Mouse (Mus musculus) natural killer cell, adult 2 months (primary cell): Measurements from ENCODE around the gene Rpl23.

ENCODE experiments used
- DNase-seq, 2 experiments: peaks; one replicate each; pipeline ENCODE4 v3.0.0; 2022; ENCODE audit warnings: low spot score in 2 of 2

The Rpl23 gene

DNA sequence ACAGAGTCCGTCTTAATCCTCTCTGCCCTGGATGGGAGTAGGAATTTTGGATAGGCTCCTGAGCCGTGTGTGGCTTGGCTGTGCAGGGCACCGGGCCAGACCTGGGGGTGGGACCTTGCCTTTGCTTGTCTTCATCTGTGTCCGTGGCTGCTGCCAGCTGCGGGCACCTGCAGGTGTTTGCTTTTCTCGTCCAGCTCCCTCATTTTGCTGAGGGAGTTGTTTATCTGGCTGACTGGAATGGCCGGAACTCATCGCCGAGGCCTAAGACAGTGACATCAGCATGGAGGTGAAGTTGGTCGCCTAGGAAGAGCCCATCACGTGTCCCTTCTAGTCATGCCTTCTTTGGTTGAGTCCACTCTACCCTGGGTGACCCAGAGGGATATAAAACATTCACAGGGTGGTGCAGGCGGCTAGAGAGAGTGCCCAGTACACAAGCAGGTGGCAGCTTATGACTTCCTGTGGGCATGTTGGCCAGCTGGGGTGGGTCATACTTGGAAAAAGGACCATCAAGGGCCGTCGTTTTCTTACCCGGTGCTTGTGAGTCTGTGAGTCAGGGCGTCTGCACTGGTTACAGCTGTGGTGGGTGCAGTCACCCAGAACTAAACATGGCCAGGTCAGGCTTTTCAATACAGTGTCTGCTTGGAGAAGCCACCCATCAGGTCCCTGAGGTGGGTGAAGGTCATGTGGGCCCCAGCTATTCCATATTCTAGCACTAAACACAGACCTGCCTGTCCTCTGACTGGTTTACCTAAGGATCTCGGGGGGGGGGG lies 31.7 kb upstream of the Rpl23 start:
- peak in 1 of 2 experiments; percentile 30 for DNase-seq

GRCm38 (mm10) chr11:97813085-97813484 lies 30.8 kb upstream of the Rpl23 start:
- no peak for DNase-seq

- no peak for DNase-seq
These were observed 30.3 kb upstream of the Rpl23 start for GRCm38 (mm10) chr11:97812491-97812921.

GRCm38 (mm10) chr11:97811569-97812362 lies 29.5 kb upstream of the Rpl23 start:
- no peak for DNase-seq

- DNase-seq = no peak
These were observed 28.7 kb upstream of the Rpl23 start for GRCm38 (mm10) chr11:97810970-97811369.

DNA sequence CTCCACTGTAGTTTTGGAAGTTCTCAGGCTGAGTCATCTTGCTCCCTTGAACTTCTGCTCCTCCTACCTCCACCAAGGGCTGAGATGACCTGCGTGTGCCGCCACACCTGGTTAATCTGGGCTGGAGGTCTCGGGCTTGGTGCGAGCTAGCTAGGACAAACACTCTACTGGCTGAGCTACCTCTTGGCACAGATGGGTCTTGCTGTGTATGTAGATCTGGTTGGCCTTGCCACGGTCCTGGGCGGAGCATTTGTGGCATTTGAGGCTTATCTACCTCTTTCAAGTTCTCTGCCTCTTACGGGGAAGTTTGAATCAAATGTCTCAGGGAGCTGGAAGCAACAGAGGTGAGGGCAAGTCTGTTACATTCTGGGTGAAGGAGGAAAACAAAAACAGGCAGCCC lies 28.1 kb upstream of the Rpl23 start:
- no peak for DNase-seq

GRCm38 (mm10) chr11:97809235-97810121 lies 27.2 kb upstream of the Rpl23 start:
- no peak for DNase-seq

DNA sequence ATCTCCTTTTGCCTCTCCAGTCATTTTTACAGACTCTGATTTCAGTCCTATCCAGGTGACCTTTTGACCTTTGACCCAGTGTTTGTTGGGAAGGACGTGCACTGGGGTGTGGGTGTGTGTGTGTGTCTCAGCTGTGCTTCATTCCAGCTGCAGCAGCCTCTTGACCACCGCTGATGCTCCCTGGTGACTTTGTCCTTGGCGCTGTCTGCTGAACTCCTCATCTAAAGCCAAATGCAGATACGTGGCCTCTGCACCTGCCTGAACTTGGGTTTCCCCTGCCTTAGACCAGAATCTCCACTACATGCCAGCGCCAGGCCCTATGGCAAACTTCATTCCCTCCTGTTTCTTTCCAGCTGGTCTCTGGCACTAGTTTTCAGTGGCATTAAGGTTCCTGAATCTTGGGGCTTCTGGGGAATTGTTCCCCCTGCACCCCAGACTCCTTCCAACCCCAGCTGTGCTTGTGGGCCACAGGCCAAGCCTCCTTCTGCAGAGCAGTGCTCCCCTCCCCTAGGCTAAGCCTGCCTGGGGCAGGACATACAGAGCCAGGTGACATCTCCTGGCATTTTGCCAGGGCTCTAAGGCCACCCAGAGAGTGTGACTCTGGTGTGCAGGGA lies 26.5 kb upstream of the Rpl23 start:
- no peak for DNase-seq

DNA sequence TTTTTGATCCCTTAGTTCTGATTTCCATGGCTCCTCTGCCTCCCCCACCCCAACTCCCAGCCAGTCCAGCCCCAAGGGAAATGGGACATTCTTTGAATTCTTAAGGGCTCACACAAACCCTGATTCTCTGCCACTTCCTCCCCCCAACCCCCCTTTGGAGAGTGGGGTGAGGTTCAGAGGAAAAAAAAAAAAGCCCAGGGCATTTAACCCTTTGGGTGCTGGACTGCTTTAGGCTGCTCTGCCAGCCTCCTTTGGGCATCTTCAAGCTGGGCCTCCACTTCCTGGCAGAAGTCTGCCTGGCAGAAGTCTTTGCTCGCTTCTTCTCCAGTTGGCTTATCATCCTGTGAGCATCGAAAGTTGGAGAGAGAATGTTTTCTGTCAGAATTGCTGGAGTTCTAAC lies 25.9 kb upstream of the Rpl23 start:
- no peak for DNase-seq

GRCm38 (mm10) chr11:97807626-97808025 lies 25.4 kb upstream of the Rpl23 start:
- no peak for DNase-seq

DNA sequence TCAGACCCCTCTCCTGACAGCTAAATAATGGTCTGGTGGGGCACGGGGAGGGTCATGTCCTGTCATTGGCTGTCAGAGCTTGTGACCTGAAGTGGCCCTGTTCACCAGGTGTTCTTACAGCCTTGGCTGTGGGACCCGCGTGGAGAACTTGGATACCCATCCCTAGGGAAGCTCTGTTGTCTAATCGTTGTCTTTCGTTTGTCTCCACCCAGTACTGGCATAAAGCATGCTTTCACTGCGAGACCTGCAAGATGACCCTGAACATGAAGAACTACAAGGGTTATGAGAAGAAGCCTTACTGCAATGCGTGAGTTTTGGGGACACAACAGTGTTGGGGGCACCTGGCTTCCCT lies 24.4 kb upstream of the Rpl23 start:
- DNase-seq = no peak

DNA sequence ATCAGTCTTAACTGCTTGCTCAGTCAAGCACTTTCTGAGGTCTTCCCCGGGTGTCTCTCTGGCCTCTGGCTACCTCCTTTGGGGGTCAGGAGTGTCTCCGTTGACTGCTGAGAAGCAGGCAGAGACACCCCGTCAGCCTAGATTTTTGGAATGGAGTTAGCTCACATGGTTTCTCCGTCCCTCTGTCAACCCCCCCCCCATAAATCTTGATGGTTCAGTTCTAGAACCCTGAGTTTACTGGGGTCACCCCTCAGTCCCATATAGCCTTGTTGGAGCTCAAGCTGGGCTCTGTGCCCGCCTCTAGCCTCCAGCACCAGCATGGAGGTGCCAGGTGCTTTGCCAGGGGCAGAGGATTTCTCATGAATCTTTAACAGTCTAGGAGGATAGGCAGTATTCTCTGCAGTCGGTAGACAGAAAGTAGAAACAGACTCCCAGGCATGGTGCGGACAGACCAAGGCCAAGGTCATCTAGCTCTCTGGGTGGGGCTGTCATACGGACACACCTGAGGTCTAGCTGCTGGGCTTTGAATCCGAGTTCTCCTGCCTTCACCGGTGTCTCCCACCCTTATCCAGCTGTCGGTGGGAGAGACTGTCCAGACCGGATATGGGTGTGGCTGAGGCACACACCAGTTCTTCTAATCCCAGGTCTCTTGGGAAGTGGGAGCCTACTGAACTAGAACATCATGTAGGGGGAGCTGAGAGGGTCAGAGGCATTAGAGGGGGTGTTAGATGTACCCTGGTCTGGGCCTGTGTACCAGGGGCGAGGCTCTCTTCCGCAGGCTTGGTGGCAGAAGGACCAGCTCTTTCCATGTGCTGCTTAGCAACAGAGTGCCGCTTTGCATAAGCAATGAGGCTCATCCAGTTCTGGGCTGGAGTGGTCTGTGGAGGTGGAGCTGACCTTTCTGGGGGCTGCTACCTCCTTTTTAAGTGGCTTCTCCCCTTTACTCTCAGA lies 23.7 kb upstream of the Rpl23 start:
- no peak for DNase-seq

GRCm38 (mm10) chr11:97804841-97805661 lies 22.8 kb upstream of the Rpl23 start:
- no peak for DNase-seq

DNA sequence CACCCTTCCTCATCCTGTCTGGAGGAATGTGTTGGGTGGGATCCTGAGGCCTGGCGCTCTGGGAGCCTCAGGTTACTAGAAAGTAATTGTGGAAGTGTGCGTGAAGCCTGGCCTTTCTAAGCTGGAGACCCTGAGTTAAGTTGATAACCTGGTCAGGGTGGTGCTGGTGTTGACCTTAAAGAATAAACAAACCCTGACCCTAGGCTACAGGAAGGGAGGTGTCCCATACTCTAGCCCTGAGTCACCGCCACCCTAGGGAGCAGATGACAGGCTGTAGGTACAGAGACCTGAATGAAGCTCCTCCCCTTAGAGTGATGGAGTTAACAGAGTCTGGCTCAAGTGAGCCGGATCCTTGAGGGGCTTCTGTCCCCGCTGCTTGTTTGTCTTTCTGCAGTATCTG lies 21.6 kb upstream of the Rpl23 start:
- DNase-seq = no peak

GRCm38 (mm10) chr11:97802495-97802894 lies 20.3 kb upstream of the Rpl23 start:
- no peak for DNase-seq

- DNase-seq = no peak
These were observed 19.9 kb upstream of the Rpl23 start for GRCm38 (mm10) chr11:97802194-97802470.

GRCm38 (mm10) chr11:97801409-97802193 lies 19.4 kb upstream of the Rpl23 start:
- no peak for DNase-seq

- DNase-seq = no peak
These were observed 18.6 kb upstream of the Rpl23 start for GRCm38 (mm10) chr11:97800691-97801408.
